Mouse (Mus musculus): ENCODE data around the gene Psmd14. TPM values are rescaled to one million over a fixed set of nuclear protein-coding genes. Genes with fewer than 3 reads are reported as not detected.
A peak's percentile ranks its signal among the peaks of the same experiment; 100 is the strongest.

Gene Psmd14
- polyA plus RNA-seq (2011; ENCODE audit: insufficient read depth, insufficient read length, low replicate concordance, missing spikeins): 43.3 and 70.8 TPM in 2 replicates

- H3K4me1 ChIP-seq (ENCODE audit: control insufficient read depth, insufficient read depth, low read length): peaks cover 2% of the 10 kb centered on the region
- TF ChIP-seq CTCF (IDR thresholded peaks at IDR 0.05; ENCODE audit: control insufficient read depth, insufficient read depth, low read length) (no peak), POLR2A (IDR thresholded peaks at IDR 0.05; ENCODE audit: borderline replicate concordance, control insufficient read depth, low read depth, low read length) (peak; percentile 41; the same call in 1 of the 2 replicates)
- 7% methylated on average over 47 of the region's 52 CpGs for WGBS
- peak within 1 kb of the TSS; percentile 84 for H3K27ac ChIP-seq (ENCODE audit: control insufficient read depth, insufficient read depth, low read depth, low read length, poor library complexity)
- H3K4me3 ChIP-seq (replicated peaks; ENCODE audit: control insufficient read depth, low read depth, low read length): peak within 1 kb of the TSS; percentile 86
Observed at GRCm38 (mm10) chr2:61711108-61712040, at the start of gene Psmd14. Psmd14 (plus strand) TSS chr2:61711694.

DNA sequence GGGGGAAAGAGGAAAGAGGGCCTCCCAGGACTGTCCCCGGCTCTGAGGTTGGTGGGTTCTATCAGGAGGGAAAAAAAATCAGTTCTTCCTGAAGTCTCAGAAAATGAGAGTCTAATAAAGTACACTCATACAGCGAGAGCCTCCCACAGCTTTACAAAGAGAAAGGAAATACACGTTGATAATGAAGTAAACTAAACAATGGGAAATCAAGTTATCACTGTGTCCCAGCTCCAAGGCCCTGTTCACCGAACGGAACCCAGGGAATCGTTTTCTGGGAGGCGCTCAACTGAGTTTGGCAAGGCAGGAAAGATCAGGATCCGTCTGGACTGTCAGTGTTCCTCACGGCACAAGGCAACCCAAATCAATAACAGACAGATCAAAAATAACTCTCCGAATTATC lies 48.7 kb upstream of the Psmd14 start:
- WGBS: 80% methylated on average over 10 of the region's 10 CpGs
- Histone ChIP-seq H3K4me1 (ENCODE audit: control insufficient read depth, insufficient read depth, low read length) (no peaks in the 10 kb centered on the region), H3K4me3 (replicated peaks; ENCODE audit: control insufficient read depth, low read depth, low read length) (no peak overlapping the region), H3K27ac (ENCODE audit: control insufficient read depth, insufficient read depth, low read depth, low read length, poor library complexity) (no peak overlapping the region)
- no peak for TF ChIP-seq POLR2A (IDR thresholded peaks at IDR 0.05; ENCODE audit: borderline replicate concordance, control insufficient read depth, low read depth, low read length)
- no peak for TF ChIP-seq CTCF (IDR thresholded peaks at IDR 0.05; ENCODE audit: control insufficient read depth, insufficient read depth, low read length)

GRCm38 (mm10) chr2:61663573-61664241 lies 47.8 kb upstream of the Psmd14 start:
- Histone ChIP-seq H3K27ac (ENCODE audit: control insufficient read depth, insufficient read depth, low read depth, low read length, poor library complexity) (no peak overlapping the region), H3K4me1 (ENCODE audit: control insufficient read depth, insufficient read depth, low read length) (no peaks in the 10 kb centered on the region), H3K4me3 (replicated peaks; ENCODE audit: control insufficient read depth, low read depth, low read length) (no peak overlapping the region)
- no peak for TF ChIP-seq CTCF (IDR thresholded peaks at IDR 0.05; ENCODE audit: control insufficient read depth, insufficient read depth, low read length)
- TF ChIP-seq POLR2A (IDR thresholded peaks at IDR 0.05; ENCODE audit: borderline replicate concordance, control insufficient read depth, low read depth, low read length): no peak
- 72% methylated on average over 10 of the region's 10 CpGs for WGBS

GRCm38 (mm10) chr2:61667420-61667819 lies 44.1 kb upstream of the Psmd14 start:
- TF ChIP-seq CTCF (IDR thresholded peaks at IDR 0.05; ENCODE audit: control insufficient read depth, insufficient read depth, low read length) (no peak), POLR2A (IDR thresholded peaks at IDR 0.05; ENCODE audit: borderline replicate concordance, control insufficient read depth, low read depth, low read length) (no peak)
- Histone ChIP-seq H3K4me1 (ENCODE audit: control insufficient read depth, insufficient read depth, low read length) (no peaks in the 10 kb centered on the region), H3K4me3 (replicated peaks; ENCODE audit: control insufficient read depth, low read depth, low read length) (no peak overlapping the region), H3K27ac (ENCODE audit: control insufficient read depth, insufficient read depth, low read depth, low read length, poor library complexity) (no peak overlapping the region)
- WGBS: 75% methylated on average over 7 of the region's 7 CpGs

DNA sequence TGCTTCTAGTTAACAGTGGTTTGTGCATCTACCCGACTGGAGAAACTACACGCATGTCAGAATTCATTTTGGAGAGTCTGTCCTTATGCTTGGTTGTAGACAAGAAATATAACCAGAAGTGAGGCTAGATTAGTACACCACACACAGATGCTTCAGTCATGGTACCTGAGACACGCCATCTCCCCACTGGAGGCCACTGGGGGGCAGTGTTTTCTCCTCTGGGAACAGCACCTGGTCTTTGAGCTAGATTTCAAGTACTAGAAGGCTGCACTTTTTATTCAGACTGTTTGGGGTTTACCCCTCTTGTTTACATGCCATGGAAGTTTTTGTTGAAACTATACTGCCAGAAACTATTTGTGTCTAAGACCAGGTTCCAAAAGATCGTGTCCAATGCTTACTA lies 43.2 kb upstream of the Psmd14 start:
- Histone ChIP-seq H3K27ac (ENCODE audit: control insufficient read depth, insufficient read depth, low read depth, low read length, poor library complexity) (no peak overlapping the region), H3K4me3 (replicated peaks; ENCODE audit: control insufficient read depth, low read depth, low read length) (no peak overlapping the region), H3K4me1 (ENCODE audit: control insufficient read depth, insufficient read depth, low read length) (no peaks in the 10 kb centered on the region)
- TF ChIP-seq POLR2A (IDR thresholded peaks at IDR 0.05; ENCODE audit: borderline replicate concordance, control insufficient read depth, low read depth, low read length): no peak
- peak; percentile 68 for TF ChIP-seq CTCF (IDR thresholded peaks at IDR 0.05; ENCODE audit: control insufficient read depth, insufficient read depth, low read length)
- 29% methylated on average over 4 of the region's 4 CpGs for WGBS

GRCm38 (mm10) chr2:61674555-61674954 lies 36.9 kb upstream of the Psmd14 start:
- Histone ChIP-seq H3K27ac (ENCODE audit: control insufficient read depth, insufficient read depth, low read depth, low read length, poor library complexity) (no peak overlapping the region), H3K4me1 (ENCODE audit: control insufficient read depth, insufficient read depth, low read length) (no peaks in the 10 kb centered on the region), H3K4me3 (replicated peaks; ENCODE audit: control insufficient read depth, low read depth, low read length) (no peak overlapping the region)
- TF ChIP-seq CTCF (IDR thresholded peaks at IDR 0.05; ENCODE audit: control insufficient read depth, insufficient read depth, low read length): no peak
- TF ChIP-seq POLR2A (IDR thresholded peaks at IDR 0.05; ENCODE audit: borderline replicate concordance, control insufficient read depth, low read depth, low read length): no peak
- WGBS: 84% methylated on average over 3 of the region's 3 CpGs

- WGBS: 2% methylated on average over 1 of the region's 1 CpGs
- Histone ChIP-seq H3K4me3 (replicated peaks; ENCODE audit: control insufficient read depth, low read depth, low read length) (no peak overlapping the region), H3K4me1 (ENCODE audit: control insufficient read depth, insufficient read depth, low read length) (no peaks in the 10 kb centered on the region; the same call in 1 of the 2 replicates), H3K27ac (ENCODE audit: control insufficient read depth, insufficient read depth, low read depth, low read length, poor library complexity) (no peak overlapping the region)
- TF ChIP-seq POLR2A (IDR thresholded peaks at IDR 0.05; ENCODE audit: borderline replicate concordance, control insufficient read depth, low read depth, low read length) (no peak), CTCF (IDR thresholded peaks at IDR 0.05; ENCODE audit: control insufficient read depth, insufficient read depth, low read length) (no peak)
Observed at GRCm38 (mm10) chr2:61681572-61681971, 29.9 kb upstream of the Psmd14 start.

DNA sequence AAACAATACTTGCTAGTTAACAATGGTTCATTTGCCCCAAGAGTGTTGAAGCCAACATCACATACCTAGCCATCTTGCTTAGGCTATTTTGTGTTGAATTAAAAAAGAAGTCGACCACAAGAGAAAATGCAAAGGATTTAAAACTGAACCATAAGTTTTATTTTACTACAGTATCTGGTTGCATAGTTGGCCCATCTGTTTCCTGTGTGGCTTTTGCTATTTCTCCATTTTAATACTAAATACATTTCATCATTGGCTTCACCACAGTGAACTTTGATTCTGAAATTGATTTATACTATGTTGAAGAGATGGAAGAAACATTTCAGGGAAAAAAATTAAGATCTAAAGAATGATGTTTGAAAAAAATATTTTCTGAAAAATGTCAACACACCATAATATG lies 25.0 kb upstream of the Psmd14 start:
- TF ChIP-seq POLR2A (IDR thresholded peaks at IDR 0.05; ENCODE audit: borderline replicate concordance, control insufficient read depth, low read depth, low read length) (no peak), CTCF (IDR thresholded peaks at IDR 0.05; ENCODE audit: control insufficient read depth, insufficient read depth, low read length) (no peak)
- H3K4me1 ChIP-seq (ENCODE audit: control insufficient read depth, insufficient read depth, low read length): no peaks in the 10 kb centered on the region; the same call in 1 of the 2 replicates
- no peak overlapping the region for H3K4me3 ChIP-seq (replicated peaks; ENCODE audit: control insufficient read depth, low read depth, low read length)
- no peak overlapping the region for H3K27ac ChIP-seq (ENCODE audit: control insufficient read depth, insufficient read depth, low read depth, low read length, poor library complexity)
- WGBS: 3% methylated on average over 1 of the region's 1 CpGs

Data from bone marrow, adult 2 months (tissue).